Mouse (Mus musculus): Measurements from ENCODE around the gene Cdcp1. TPM values are rescaled to one million over a fixed set of nuclear protein-coding genes. Genes with fewer than 3 reads are reported as not detected.

Gene Cdcp1
- polyA plus RNA-seq, 1 experiment: 0.65 TPM

DNA sequence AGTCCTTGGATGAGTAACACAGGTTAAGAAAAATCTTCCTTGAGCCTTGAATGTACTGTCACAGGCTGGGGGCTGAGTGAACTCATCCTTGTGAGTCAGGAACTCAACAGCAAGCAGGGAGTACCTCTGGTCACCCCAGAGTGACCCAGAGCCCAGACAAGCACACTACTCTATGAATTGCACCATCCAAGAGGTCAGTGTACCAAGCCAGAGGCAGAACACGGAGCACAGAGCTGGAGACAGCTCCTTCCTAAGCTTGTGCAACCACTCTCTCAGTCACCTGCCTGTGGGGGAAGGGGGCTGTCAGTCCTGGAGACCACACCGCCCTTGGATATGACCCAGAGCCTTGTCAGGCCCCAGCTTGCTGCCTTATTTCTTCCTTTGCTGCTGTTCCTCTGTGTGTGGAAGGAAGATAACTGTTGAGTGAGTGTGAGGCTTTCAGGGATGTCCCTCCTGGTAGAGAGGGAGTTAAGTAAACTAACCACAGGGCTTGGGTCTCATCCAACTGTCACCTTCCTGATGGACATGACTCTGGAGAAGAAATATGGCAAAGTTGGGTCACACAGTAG lies 9.1 kb upstream of the Cdcp1 start:
- no peak overlapping the region for H3K27ac ChIP-seq (ENCODE audit: insufficient read depth, low read length)
- TF ChIP-seq CTCF (IDR thresholded peaks at IDR 0.05; ENCODE audit: extremely low read depth, insufficient read depth, low read length) (no peak), POLR2A (IDR thresholded peaks at IDR 0.05; ENCODE audit: extremely low read depth, insufficient read depth, low read length) (no peak)
- no peak overlapping the region for H3K4me3 ChIP-seq (ENCODE audit: insufficient read depth, low read length)
- no peaks in the 10 kb centered on the region for H3K4me1 ChIP-seq (ENCODE audit: control insufficient read depth, insufficient read depth, low read length)

DNA sequence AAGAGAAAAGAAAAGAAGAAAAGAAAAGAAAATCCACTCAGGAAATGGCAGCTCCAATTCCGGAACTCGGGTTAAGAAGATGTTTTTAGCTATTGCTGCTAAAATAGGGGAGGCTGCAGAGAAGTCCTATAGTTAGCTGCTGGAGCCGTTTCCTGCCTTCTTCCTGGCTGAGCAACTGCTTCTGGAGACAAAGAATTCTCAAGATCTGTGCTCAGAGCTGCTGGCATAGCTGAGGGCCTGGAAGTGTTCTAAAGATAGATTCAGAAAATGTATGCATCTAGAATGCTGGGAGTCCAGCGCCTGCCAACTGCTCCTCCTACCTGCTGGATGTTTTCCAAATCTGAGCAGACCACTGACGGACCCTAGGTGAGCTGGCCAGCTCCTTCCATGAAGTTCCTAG lies 4.0 kb upstream of the Cdcp1 start:
- peaks cover 4% of the 10 kb centered on the region for H3K4me1 ChIP-seq (ENCODE audit: control insufficient read depth, insufficient read depth, low read length)
- no peak overlapping the region for H3K27ac ChIP-seq (ENCODE audit: insufficient read depth, low read length)
- H3K4me3 ChIP-seq (ENCODE audit: insufficient read depth, low read length): no peak overlapping the region
- TF ChIP-seq CTCF (IDR thresholded peaks at IDR 0.05; ENCODE audit: extremely low read depth, insufficient read depth, low read length) (no peak), POLR2A (IDR thresholded peaks at IDR 0.05; ENCODE audit: extremely low read depth, insufficient read depth, low read length) (no peak)

GRCm38 (mm10) chr9:123213371-123213770 lies 2.5 kb downstream of the Cdcp1 start:
- Histone ChIP-seq H3K27ac (ENCODE audit: insufficient read depth, low read length) (no peak overlapping the region), H3K4me1 (ENCODE audit: control insufficient read depth, insufficient read depth, low read length) (no peaks in the 10 kb centered on the region), H3K4me3 (ENCODE audit: insufficient read depth, low read length) (no peak overlapping the region)
- TF ChIP-seq POLR2A (IDR thresholded peaks at IDR 0.05; ENCODE audit: extremely low read depth, insufficient read depth, low read length) (no peak), CTCF (IDR thresholded peaks at IDR 0.05; ENCODE audit: extremely low read depth, insufficient read depth, low read length) (no peak)

GRCm38 (mm10) chr9:123207895-123208294 lies 7.9 kb downstream of the Cdcp1 start:
- no peaks in the 10 kb centered on the region for H3K4me1 ChIP-seq (ENCODE audit: control insufficient read depth, insufficient read depth, low read length)
- no peak overlapping the region for H3K27ac ChIP-seq (ENCODE audit: insufficient read depth, low read length)
- no peak for TF ChIP-seq POLR2A (IDR thresholded peaks at IDR 0.05; ENCODE audit: extremely low read depth, insufficient read depth, low read length)
- no peak for TF ChIP-seq CTCF (IDR thresholded peaks at IDR 0.05; ENCODE audit: extremely low read depth, insufficient read depth, low read length)
- no peak overlapping the region for H3K4me3 ChIP-seq (ENCODE audit: insufficient read depth, low read length)

GRCm38 (mm10) chr9:123206948-123207347 lies 8.9 kb downstream of the Cdcp1 start:
- TF ChIP-seq POLR2A (IDR thresholded peaks at IDR 0.05; ENCODE audit: extremely low read depth, insufficient read depth, low read length) (no peak), CTCF (IDR thresholded peaks at IDR 0.05; ENCODE audit: extremely low read depth, insufficient read depth, low read length) (no peak)
- no peak overlapping the region for H3K27ac ChIP-seq (ENCODE audit: insufficient read depth, low read length)
- no peaks in the 10 kb centered on the region for H3K4me1 ChIP-seq (ENCODE audit: control insufficient read depth, insufficient read depth, low read length)
- no peak overlapping the region for H3K4me3 ChIP-seq (ENCODE audit: insufficient read depth, low read length)

GRCm38 (mm10) chr9:123206526-123206925 lies 9.3 kb downstream of the Cdcp1 start:
- no peak overlapping the region for H3K27ac ChIP-seq (ENCODE audit: insufficient read depth, low read length)
- no peak for TF ChIP-seq POLR2A (IDR thresholded peaks at IDR 0.05; ENCODE audit: extremely low read depth, insufficient read depth, low read length)
- no peak for TF ChIP-seq CTCF (IDR thresholded peaks at IDR 0.05; ENCODE audit: extremely low read depth, insufficient read depth, low read length)
- no peaks in the 10 kb centered on the region for H3K4me1 ChIP-seq (ENCODE audit: control insufficient read depth, insufficient read depth, low read length)
- no peak overlapping the region for H3K4me3 ChIP-seq (ENCODE audit: insufficient read depth, low read length)

- Histone ChIP-seq H3K4me1 (ENCODE audit: control insufficient read depth, insufficient read depth, low read length) (peaks cover 1% of the 10 kb centered on the region; the same call in 1 of the 2 replicates), H3K4me3 (ENCODE audit: insufficient read depth, low read length) (no peak overlapping the region), H3K27ac (ENCODE audit: insufficient read depth, low read length) (no peak overlapping the region)
- TF ChIP-seq POLR2A (IDR thresholded peaks at IDR 0.05; ENCODE audit: extremely low read depth, insufficient read depth, low read length) (no peak), CTCF (IDR thresholded peaks at IDR 0.05; ENCODE audit: extremely low read depth, insufficient read depth, low read length) (no peak)
These were observed 15.7 kb downstream of the Cdcp1 start for GRCm38 (mm10) chr9:123200116-123200515.

GRCm38 (mm10) chr9:123188271-123188670 lies 27.6 kb downstream of the Cdcp1 start:
- no peak overlapping the region for H3K4me3 ChIP-seq (ENCODE audit: insufficient read depth, low read length)
- no peak overlapping the region for H3K27ac ChIP-seq (ENCODE audit: insufficient read depth, low read length)
- no peak for TF ChIP-seq CTCF (IDR thresholded peaks at IDR 0.05; ENCODE audit: extremely low read depth, insufficient read depth, low read length)
- TF ChIP-seq POLR2A (IDR thresholded peaks at IDR 0.05; ENCODE audit: extremely low read depth, insufficient read depth, low read length): no peak
- no peaks in the 10 kb centered on the region for H3K4me1 ChIP-seq (ENCODE audit: control insufficient read depth, insufficient read depth, low read length)

DNA sequence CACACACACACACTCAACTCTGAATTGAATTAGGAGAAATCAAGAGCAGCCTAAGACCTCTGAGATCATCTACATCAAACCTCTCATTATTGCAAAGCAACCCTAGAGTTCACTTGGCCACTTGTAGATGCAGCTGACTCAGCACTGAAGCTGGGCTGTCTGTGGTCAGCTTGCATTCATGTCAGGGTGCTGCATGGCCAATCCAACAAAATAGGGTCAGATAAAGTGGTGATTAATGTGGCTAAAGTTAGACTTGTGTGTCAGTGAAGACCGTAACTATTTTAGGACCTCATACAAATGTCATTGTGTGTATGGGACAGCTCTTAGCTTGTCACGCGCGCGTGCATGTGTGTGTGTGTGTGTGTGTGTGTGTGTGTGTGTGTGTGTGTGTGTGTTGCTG lies 28.2 kb downstream of the Cdcp1 start:
- Histone ChIP-seq H3K4me3 (ENCODE audit: insufficient read depth, low read length) (no peak overlapping the region), H3K4me1 (ENCODE audit: control insufficient read depth, insufficient read depth, low read length) (no peaks in the 10 kb centered on the region), H3K27ac (ENCODE audit: insufficient read depth, low read length) (no peak overlapping the region)
- TF ChIP-seq POLR2A (IDR thresholded peaks at IDR 0.05; ENCODE audit: extremely low read depth, insufficient read depth, low read length) (no peak), CTCF (IDR thresholded peaks at IDR 0.05; ENCODE audit: extremely low read depth, insufficient read depth, low read length) (no peak)

GRCm38 (mm10) chr9:123186151-123186550 lies 29.7 kb downstream of the Cdcp1 start:
- H3K4me1 ChIP-seq (ENCODE audit: control insufficient read depth, insufficient read depth, low read length): no peaks in the 10 kb centered on the region
- H3K27ac ChIP-seq (ENCODE audit: insufficient read depth, low read length): no peak overlapping the region
- no peak overlapping the region for H3K4me3 ChIP-seq (ENCODE audit: insufficient read depth, low read length)
- no peak for TF ChIP-seq POLR2A (IDR thresholded peaks at IDR 0.05; ENCODE audit: extremely low read depth, insufficient read depth, low read length)
- TF ChIP-seq CTCF (IDR thresholded peaks at IDR 0.05; ENCODE audit: extremely low read depth, insufficient read depth, low read length): no peak
